Mouse (Mus musculus): ENCODE measurements around the gene Mamld1.
A peak's percentile ranks its signal among the peaks of the same experiment; 100 is the strongest.

Gene Mamld1

DNA sequence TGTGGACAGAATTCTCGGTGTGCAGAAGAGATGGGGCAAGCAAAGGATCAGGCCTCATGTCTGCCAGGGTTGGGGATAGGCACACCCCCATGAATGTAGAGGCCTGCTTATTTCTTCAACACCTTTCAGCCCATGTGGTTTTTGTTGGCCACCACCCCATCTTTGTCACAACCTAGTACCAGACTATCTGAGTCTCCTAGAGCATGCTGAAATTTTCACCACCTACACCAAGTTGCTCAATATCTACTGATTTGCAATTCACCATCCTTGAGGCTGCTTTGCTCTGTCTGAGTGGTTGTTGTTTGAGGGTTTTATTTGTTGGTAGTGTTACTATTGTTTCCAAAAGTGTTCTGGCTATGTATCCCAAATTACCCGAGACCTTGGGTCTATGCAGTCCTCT lies 91.3 kb downstream of the Mamld1 start:
- no peak for DNase-seq

DNA sequence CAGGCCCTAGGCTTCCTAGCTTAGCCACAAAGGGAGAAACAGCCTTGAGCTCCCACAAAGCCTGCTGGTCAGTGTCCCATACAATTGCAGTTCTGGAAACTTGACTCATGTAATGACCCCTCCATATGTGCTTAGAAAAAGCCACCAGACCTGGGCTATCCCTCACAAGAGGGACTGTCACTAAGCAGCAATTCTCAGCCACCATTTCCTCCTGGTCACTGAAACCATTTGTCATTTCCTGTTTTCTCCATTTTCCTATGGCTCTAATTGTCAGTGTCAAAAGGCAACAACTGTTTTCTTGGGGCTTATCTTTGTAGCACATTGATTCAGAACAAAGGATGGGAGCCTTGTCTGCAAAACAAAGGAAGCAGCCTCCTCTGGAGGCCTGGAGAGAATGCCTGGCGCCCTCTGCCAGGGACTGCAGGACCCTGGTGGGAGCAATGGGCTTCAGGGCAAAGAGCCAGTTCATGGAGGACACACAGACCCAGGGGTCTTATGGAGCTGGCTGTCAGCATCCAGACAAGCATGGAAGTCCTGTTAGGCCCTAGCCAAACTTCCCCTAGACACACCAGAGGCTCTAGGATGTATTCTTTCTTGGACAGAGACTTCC lies 99.5 kb downstream of the Mamld1 start:
- DNase-seq: no peak

DNA sequence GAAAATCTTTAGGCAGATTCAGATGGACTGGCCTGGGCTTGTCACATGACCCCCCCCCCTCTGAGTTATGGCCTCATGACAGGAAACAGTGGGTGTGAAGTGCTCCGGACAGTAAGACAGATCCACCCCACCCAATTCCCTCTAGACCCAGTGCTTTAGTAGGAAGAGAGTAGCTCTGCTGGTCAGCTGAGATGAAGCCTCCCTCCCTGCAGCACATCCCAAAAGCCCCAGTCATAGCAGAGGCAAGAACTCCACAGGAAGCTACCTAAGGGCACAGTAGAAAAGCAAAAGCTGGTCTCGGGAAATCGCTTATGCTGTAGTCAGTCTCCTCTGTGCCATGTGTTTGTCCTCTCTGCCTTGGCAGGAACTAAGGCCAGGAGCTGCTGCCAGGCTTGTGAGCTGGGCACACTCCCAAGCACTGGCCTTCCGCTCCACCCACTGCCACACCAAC lies 100.5 kb downstream of the Mamld1 start:
- peak; percentile 93 for DNase-seq

- no peak for DNase-seq
These were observed 131.5 kb downstream of the Mamld1 start for GRCm38 (mm10) chrX:71181526-71181925.

DNA sequence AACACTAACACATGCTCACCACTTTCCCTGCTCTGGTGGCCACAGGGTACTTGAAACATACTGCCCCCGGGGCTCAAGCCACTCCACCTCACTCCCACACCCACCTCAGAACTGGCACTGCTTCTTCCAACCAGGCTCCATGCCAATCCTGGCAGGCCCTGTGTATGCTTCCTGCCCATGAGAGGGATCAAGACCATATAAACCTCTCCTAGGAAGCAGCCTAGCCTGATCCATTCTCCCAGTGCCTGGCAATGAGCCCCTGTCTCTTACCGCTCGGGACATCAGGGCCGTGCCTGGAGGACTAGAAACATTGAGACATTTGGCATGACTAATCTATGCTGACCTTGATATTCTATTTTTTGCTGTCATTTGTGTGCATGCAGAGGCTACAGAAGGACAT lies 133.6 kb downstream of the Mamld1 start:
- DNase-seq: peak; percentile 32

DNA sequence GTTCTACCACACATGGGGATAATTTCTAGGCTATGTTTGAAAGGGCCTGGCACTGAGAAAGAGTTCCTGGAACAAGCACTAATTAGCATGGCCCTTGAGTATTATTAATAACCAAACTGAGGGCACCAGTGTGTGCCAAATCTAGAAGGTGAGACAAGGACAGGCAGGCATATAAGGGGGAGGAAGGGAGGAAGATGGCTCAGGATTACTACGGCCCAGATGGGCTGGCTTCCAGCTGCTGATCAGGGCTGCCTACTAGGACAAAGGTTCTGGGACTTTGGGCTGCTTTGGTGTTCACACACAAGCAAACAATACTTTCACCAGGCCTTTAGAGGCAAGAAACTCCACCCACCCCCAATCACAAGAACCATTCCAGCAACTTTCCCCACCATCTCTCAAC lies 136.3 kb downstream of the Mamld1 start:
- DNase-seq: no peak

- no peak for DNase-seq
These were observed 154.7 kb downstream of the Mamld1 start for GRCm38 (mm10) chrX:71204776-71205175.

All from cerebellum, adult 9-10 months (tissue).